Mouse (Mus musculus) adrenal gland (tissue): ENCODE measurements around the gene Bub1.

Experiments used
- intact Hi-C: fragments of 180-260 bp; cut with DNase I; formaldehyde crosslinking; loops from one replicate; pipeline ENCODE4 v1.15.1; 2025

The Bub1 gene

GRCm38 (mm10) chr2:127775013-127775412 is 56.7 kb downstream of the Bub1 start:
- intact Hi-C loops, result no loop called here

DNA sequence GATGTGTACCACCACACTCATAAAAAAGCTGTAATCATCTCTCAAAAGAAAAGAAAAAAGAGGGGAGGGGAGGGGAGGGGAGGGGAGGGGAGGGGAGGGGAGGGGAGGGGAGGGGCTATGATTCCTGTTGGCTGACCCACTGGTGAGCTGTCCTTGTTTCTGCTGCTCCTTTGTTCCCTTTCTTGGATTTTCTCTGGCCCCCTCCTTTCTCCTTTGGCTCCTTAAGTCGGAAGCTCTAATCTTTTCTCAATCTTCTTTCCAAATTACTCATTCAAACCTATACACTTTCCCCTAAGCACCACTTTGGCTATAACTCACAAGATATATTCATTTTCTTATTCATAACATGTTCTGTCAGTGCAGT is 57.1 kb downstream of the Bub1 start:
- intact Hi-C loops, result no loop called here

DNA sequence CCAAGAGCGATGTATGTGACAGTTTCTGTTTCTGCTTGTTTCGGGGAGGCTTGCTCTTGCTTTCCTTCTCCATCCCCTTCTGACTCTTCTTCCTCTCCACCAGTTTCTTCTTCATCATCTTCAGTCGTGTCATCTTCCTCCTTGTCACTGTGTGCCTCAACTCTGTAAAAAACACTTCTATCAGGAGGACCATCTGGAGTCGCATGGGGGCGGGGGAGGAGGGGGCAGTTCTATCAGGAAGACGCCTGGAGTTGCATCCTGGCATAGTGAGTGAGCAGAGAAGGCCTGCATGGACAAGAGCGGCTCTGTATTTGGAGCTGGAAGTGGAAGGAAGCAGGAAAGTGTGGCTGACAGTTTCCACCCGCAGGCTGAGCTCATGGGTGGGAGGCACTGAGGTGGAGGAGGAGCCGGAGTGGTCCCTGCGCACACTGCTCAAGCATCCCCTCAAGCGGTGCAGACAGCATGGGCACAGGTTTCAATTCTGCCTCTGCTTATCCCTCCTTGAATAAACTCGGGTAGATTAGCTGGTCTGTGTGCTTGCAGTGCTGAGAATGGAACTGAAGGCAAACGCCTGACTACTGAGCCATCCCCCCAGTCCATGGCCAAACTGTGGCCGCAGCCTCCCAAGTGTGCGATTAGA is 57.6 kb downstream of the Bub1 start:
- intact Hi-C loops, result no loop called here

- intact Hi-C loops, result no loop called here
Measured at GRCm38 (mm10) chr2:127761587-127761986, 70.1 kb downstream of the Bub1 start.

GRCm38 (mm10) chr2:127760429-127761000 is 71.2 kb downstream of the Bub1 start:
- intact Hi-C loops, result no loop called here

- intact Hi-C loops, result no loop called here
Measured at GRCm38 (mm10) chr2:127760014-127760413, 71.7 kb downstream of the Bub1 start.

- intact Hi-C loops, result no loop called here
Measured at GRCm38 (mm10) chr2:127759157-127759880, 72.3 kb downstream of the Bub1 start.

- intact Hi-C loops, result no loop called here
Measured at GRCm38 (mm10) chr2:127757171-127757570, 74.5 kb downstream of the Bub1 start.

DNA sequence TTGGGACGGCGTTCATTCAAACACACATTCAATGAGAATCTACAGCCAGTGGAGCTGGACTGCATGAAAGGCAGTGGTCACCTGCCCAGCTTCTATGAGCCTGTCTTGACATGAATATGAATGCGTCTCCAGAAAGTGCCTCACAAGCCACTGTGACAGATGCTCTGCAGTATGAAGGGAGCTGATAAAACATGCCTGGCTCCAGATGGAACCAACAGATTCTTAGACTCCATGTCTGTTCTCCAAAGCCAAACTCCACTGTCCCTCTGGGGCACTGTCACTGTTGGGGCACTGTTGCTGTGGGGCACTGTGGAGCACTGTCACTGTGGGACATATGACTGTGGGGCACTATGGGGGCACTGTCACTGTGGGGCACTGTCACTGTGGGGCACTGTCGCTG is 77.6 kb downstream of the Bub1 start:
- intact Hi-C loops, result no loop called here

DNA sequence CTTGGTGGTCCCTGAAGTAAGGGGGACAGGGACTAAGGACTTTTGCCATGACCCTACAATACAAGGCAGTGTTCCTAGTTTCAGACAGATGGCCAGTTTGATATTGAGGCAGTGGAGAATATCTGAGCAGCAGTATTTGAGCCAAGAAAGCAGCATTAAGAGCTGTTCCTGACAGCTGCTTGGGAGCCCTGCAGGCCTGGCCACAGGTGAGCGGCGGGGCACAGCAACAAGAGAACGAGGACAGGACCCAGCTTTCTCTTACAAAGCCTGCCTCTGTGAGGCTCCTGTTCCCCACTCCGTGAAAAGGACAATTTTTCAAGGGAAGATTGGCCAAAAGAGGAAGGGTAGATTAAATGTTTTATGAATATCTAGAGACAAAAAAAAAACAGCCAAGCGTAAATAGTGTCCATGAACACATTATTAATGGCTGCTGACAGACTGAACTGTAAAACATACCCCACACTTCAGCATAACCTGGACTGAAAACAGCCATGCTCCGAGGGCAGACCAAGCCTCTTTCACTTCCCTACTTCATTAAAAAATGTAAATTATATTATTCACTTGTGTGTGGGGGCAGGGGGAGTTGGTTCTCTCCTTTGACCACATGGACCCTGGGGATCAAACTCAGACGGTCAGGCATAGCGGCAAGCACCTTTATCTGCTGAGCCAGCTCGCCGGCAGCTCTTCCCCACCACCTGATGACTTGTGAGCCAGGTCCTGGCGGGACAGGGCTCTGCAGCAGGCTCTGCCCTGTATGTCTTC is 79.6 kb downstream of the Bub1 start:
- intact Hi-C loops, result no loop called here
